Mouse (Mus musculus) thymus, adult 2 months (tissue): ENCODE results near the gene Atp4b.

Experiments
- CTCF ChIP-seq: fragments of 200-500 bp; IDR thresholded peaks from 2 replicates; pipeline ENCODE4 v1.5.1; 2012; ENCODE audit warnings: mild to moderate bottlenecking, control low read depth, low read length, moderate library complexity, borderline replicate concordance; ENCODE audit not compliant: control insufficient read depth, poor library complexity, insufficient read depth; ENCODE audit errors: extremely low read depth
- POLR2A ChIP-seq: fragments of 200-500 bp; IDR thresholded peaks from 2 replicates; pipeline ENCODE4 v1.6.1; 2012; ENCODE audit warnings: mild to moderate bottlenecking, low read length, control low read depth, moderate library complexity; ENCODE audit not compliant: control insufficient read depth, poor library complexity, insufficient read depth; ENCODE audit errors: extremely low read depth

DNA sequence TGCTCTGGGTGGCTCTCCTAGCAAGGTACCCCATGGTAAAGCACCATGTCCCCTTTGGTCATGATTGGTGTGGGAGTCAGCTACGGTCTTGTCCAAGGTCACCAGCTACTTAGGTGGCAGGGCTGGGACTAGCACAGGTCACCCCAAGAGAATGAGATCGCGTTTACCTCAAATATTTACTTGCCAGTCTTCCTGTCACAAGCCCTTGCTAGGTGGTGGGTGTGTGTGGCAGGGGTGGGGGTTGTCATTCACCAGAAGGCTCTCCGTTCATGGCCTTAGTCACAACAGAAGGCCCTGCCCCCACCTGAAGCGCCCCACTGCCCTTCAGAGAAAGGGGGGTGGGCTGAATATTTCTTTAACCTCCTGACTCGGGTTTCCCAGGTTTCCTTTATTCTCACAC lies 6.9 kb upstream of the Atp4b start:
- TF ChIP-seq CTCF (no peak), POLR2A (no peak)
